9 mouse cellular contexts compared by ENCODE assay signal in the genomic region with DNA sequence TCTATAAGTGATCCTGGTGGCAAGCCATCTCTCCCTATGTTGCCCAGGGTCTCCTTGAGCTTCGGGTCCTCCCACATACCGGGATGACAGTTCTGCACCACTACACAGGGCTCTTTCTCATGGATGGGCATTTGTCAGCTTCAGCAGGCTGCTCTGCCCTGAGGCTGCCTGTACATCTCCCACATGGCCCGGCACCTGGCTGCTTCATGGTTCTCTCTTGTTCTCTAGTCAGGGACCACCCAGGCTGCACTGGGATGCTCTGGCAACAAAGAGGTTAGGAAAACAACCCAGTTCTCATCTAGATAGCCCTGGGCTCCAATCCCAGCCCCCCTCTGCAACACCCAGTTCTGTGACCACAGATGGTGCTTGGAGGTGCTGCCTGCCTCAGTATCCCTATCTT.
A peak's percentile ranks its signal among the peaks of the same experiment; 100 is the strongest.
DNase-seq lines count a peak whose midpoint lies in the region; ATAC-seq and TF ChIP-seq lines count a peak whose summit lies in the region.
"Had no signal": no experiment of that assay in that cellular context is flagged by ENCODE, and none has a peak within 500 bp of the region (broad histone marks: within the 10 kb centered on the region; RNA-seq: fewer than 3 reads in every experiment).

No protein-coding gene starts in this region.

- no peak for TF ChIP-seq CTCF in brain, embryonic 14.5 days (IDR thresholded peaks at IDR 0.05; ENCODE audit: borderline replicate concordance, extremely low read depth, insufficient read depth, insufficient read length)
- TF ChIP-seq CTCF in lung, adult 2 months (IDR thresholded peaks at IDR 0.05; ENCODE audit: insufficient read depth, low read length) = no peak

- 27% methylated on average over 3 of the region's 3 CpGs for WGBS in embryonic facial prominence, embryonic 10.5 days
- WGBS in hindbrain, embryonic 13.5 days = 25% methylated on average over 3 of the region's 3 CpGs
- WGBS in midbrain, embryonic 16.5 days = 53% methylated on average over 3 of the region's 3 CpGs
- WGBS in lung, adult 2 months = 88% methylated on average over 3 of the region's 3 CpGs

- H3K4me1 ChIP-seq in embryonic facial prominence, embryonic 10.5 days = peaks cover 51% of the 10 kb centered on the region
- H3K4me1 ChIP-seq in hindbrain, embryonic 13.5 days (replicated peaks) = peaks cover 42% of the 10 kb centered on the region
- H3K4me1 ChIP-seq in midbrain, embryonic 16.5 days (ENCODE audit: control insufficient read depth, insufficient read depth, low read length) = peaks cover 24% of the 10 kb centered on the region
- H3K4me1 ChIP-seq in lung, adult 2 months (ENCODE audit: control insufficient read depth, insufficient read depth, low read length) = peaks cover 12% of the 10 kb centered on the region

- peaks cover 92% of the 10 kb centered on the region for H3K36me3 ChIP-seq in embryonic facial prominence, embryonic 10.5 days (replicated peaks)
- peaks cover 58% of the 10 kb centered on the region for H3K36me3 ChIP-seq in hindbrain, embryonic 13.5 days
- peaks cover 20% of the 10 kb centered on the region for H3K36me3 ChIP-seq in midbrain, embryonic 16.5 days (ENCODE audit: control insufficient read depth, insufficient read depth, low read length)

- H3K4me2 ChIP-seq in hindbrain, embryonic 13.5 days = no peak overlapping the region
- H3K4me2 ChIP-seq in midbrain, embryonic 16.5 days (ENCODE audit: low read length) = no peak overlapping the region

- TF ChIP-seq POLR2A in brain, embryonic 14.5 days (IDR thresholded peaks at IDR 0.05; ENCODE audit: borderline replicate concordance, extremely low read depth, insufficient read depth, insufficient read length, poor library complexity, severe bottlenecking) = no peak
- no peak for TF ChIP-seq POLR2A in lung, adult 2 months (IDR thresholded peaks at IDR 0.05; ENCODE audit: borderline replicate concordance, extremely low read depth, low read depth, low read length)

- peak; percentile 40 for ATAC-seq in hindbrain, embryonic 13.5 days (ENCODE audit: low FRiP score)
- ATAC-seq in midbrain, embryonic 16.5 days = no peak
- ATAC-seq: Patski had no signal

- H3K27ac ChIP-seq in embryonic facial prominence, embryonic 10.5 days (replicated peaks) = peak overlapping the region; percentile 81
- H3K27ac ChIP-seq in hindbrain, embryonic 13.5 days = peak overlapping the region; percentile 87
- H3K27ac ChIP-seq in midbrain, embryonic 16.5 days (ENCODE audit: low read length) = 0 out of 2 replicates have a peak overlapping the region, but pooled peaks have one; percentile 29

- DNase-seq in brain, embryonic 14.5 days (ENCODE audit: low read depth) = peak; percentile 72
- DNase-seq in embryonic facial prominence, embryonic 10.5 days (ENCODE audit: low spot score) = peak; percentile 81
- DNase-seq in lung, adult 2 months = no peak
- DNase-seq in gastrocnemius, adult 18-20 months (ENCODE audit: low spot score) = no peak
- no peak for DNase-seq in right cerebral cortex, postnatal 14 days
- no peak for DNase-seq in adrenal gland, postnatal 25 days

- 0 out of 2 replicates have a peak, but pooled peaks cover 4% of the 10 kb centered on the region for H3K9me3 ChIP-seq in embryonic facial prominence, embryonic 10.5 days
- H3K9me3 ChIP-seq in hindbrain, embryonic 13.5 days = no peaks in the 10 kb centered on the region
- no peaks in the 10 kb centered on the region for H3K9me3 ChIP-seq in midbrain, embryonic 16.5 days (replicated peaks; ENCODE audit: control insufficient read depth, low read length, poor library complexity, severe bottlenecking)

- H3K9ac ChIP-seq in hindbrain, embryonic 13.5 days = peak overlapping the region; percentile 60; the same call in 1 of the 2 replicates
- peak overlapping the region; percentile 1; the same call in 1 of the 2 replicates for H3K9ac ChIP-seq in midbrain, embryonic 16.5 days (ENCODE audit: low read depth, low read length)

- H3K4me3 ChIP-seq in embryonic facial prominence, embryonic 10.5 days = peak overlapping the region; percentile 0; the same call in 1 of the 2 replicates
- H3K4me3 ChIP-seq in hindbrain, embryonic 13.5 days = no peak overlapping the region
- no peak overlapping the region for H3K4me3 ChIP-seq in midbrain, embryonic 16.5 days (ENCODE audit: low read depth, low read length)
- no peak overlapping the region for H3K4me3 ChIP-seq in lung, adult 2 months (replicated peaks; ENCODE audit: extremely low read depth, low read depth, low read length)

- H3K27me3 ChIP-seq in embryonic facial prominence, embryonic 10.5 days (replicated peaks; ENCODE audit: low read depth, poor library complexity, severe bottlenecking) = no peaks in the 10 kb centered on the region
- H3K27me3 ChIP-seq in hindbrain, embryonic 13.5 days = no peaks in the 10 kb centered on the region
- H3K27me3 ChIP-seq in midbrain, embryonic 16.5 days (ENCODE audit: control insufficient read depth, insufficient read depth, low read depth, low read length) = no peaks in the 10 kb centered on the region
- H3K27me3 ChIP-seq: Patski had no signal

Comparison
In these comparisons a context has a peak if more than half of its experiments do, and no peak if none do; other contexts are left out.
1. DNase-seq: peak in brain, embryonic 14.5 days (single experiment) and embryonic facial prominence, embryonic 10.5 days (single experiment); none in lung, adult 2 months (single experiment), gastrocnemius, adult 18-20 months (single experiment), right cerebral cortex, postnatal 14 days (single experiment) and adrenal gland, postnatal 25 days (single experiment).
2. H3K27ac ChIP-seq: peak in every context shown above with its lines; median percentile 87 in hindbrain, embryonic 13.5 days; 81 in embryonic facial prominence, embryonic 10.5 days; 29 in midbrain, embryonic 16.5 days.